Mouse (Mus musculus): ENCODE data around the gene Lyz1.
"Not testable (repeated sequence)": the region's sequence is repeated elsewhere in the genome, so short reads cannot be mapped to it uniquely, and the experiment has no call there.

Lyz1 gene

GRCm38 (mm10) chr10:117287226-117287850 lies 5.3 kb downstream of the Lyz1 start:
- no peak for DNase-seq (ENCODE audit: low read depth, low spot score)

- DNase-seq (ENCODE audit: low read depth, low spot score): no peak
Measured at GRCm38 (mm10) chr10:117286366-117286970, 6.2 kb downstream of the Lyz1 start.

GRCm38 (mm10) chr10:117285584-117285983 lies 7.1 kb downstream of the Lyz1 start:
- DNase-seq (ENCODE audit: low read depth, low spot score): not testable (repeated sequence)

- DNase-seq (ENCODE audit: low read depth, low spot score): no peak
Measured at GRCm38 (mm10) chr10:117284578-117285520, 7.8 kb downstream of the Lyz1 start.

- no peak for DNase-seq (ENCODE audit: low read depth, low spot score)
Measured at GRCm38 (mm10) chr10:117283871-117284577, 8.6 kb downstream of the Lyz1 start.

GRCm38 (mm10) chr10:117283196-117283595 lies 9.5 kb downstream of the Lyz1 start:
- not testable (repeated sequence) for DNase-seq (ENCODE audit: low read depth, low spot score)

- no peak for DNase-seq (ENCODE audit: low read depth, low spot score)
Measured at GRCm38 (mm10) chr10:117282551-117282950, 10.1 kb downstream of the Lyz1 start.

- no peak for DNase-seq (ENCODE audit: low read depth, low spot score)
Measured at GRCm38 (mm10) chr10:117282049-117282448, 10.6 kb downstream of the Lyz1 start, which contains the start of gene Lyz2. Gene Lyz2, minus strand, starts transcription at chr10:117282321.

GRCm38 (mm10) chr10:117281381-117281920 lies 11.2 kb downstream of the Lyz1 start:
- DNase-seq (ENCODE audit: low read depth, low spot score): no peak

- no peak for DNase-seq (ENCODE audit: low read depth, low spot score)
Measured at GRCm38 (mm10) chr10:117280000-117280399, 12.7 kb downstream of the Lyz1 start.

- not testable (repeated sequence) for DNase-seq (ENCODE audit: low read depth, low spot score)
Measured at GRCm38 (mm10) chr10:117278510-117278909, 14.2 kb downstream of the Lyz1 start.

- DNase-seq (ENCODE audit: low read depth, low spot score): not testable (repeated sequence)
Measured at GRCm38 (mm10) chr10:117277779-117278178, 14.9 kb downstream of the Lyz1 start.

GRCm38 (mm10) chr10:117275681-117276369 lies 16.8 kb downstream of the Lyz1 start:
- DNase-seq (ENCODE audit: low read depth, low spot score): no peak

GRCm38 (mm10) chr10:117274645-117275044 lies 18.0 kb downstream of the Lyz1 start:
- not testable (repeated sequence) for DNase-seq (ENCODE audit: low read depth, low spot score)

- DNase-seq (ENCODE audit: low read depth, low spot score): no peak
Measured at GRCm38 (mm10) chr10:117272023-117272422, 20.6 kb downstream of the Lyz1 start.

- no peak for DNase-seq (ENCODE audit: low read depth, low spot score)
Measured at GRCm38 (mm10) chr10:117259870-117260269, 32.8 kb downstream of the Lyz1 start.

GRCm38 (mm10) chr10:117238603-117239002 lies 54.1 kb downstream of the Lyz1 start, which contains the start of gene 9530003J23Rik:
Gene 9530003J23Rik, minus strand, starts transcription at chr10:117238703.
- DNase-seq (ENCODE audit: low read depth, low spot score): no peak
